Mouse (Mus musculus) heart, postnatal 0 days (tissue): ENCODE results near the gene Atp2c1. TPM values are rescaled to one million over a fixed set of nuclear protein-coding genes. Genes with fewer than 3 reads are reported as not detected.

Source experiments
- ATAC-seq: fragments of 200-750 bp; cut with Nextera tagmentation; 2 replicates; pipeline ENCODE4 v1.8.0; 2017; ENCODE audit warnings: low read depth, moderate number of reproducible peaks, moderate library complexity; ENCODE audit not compliant: insufficient read depth
- DNase-seq: peaks from one replicate; pipeline ENCODE4 v3.0.0-alpha.2; 2016; ENCODE audit warnings: low spot score
- H3K27ac ChIP-seq: fragments of 300-500 bp; sonication (generic); 2 replicates; pipeline ENCODE4 v1.5.1; 2014; ENCODE audit warnings: low read depth, mild to moderate bottlenecking
- H3K27me3 ChIP-seq: fragments of 300-500 bp; sonication (generic); 2 replicates; pipeline ENCODE4 v1.6.1; 2014; ENCODE audit warnings: low read length, mixed read lengths; ENCODE audit not compliant: control insufficient read depth, insufficient read depth
- H3K36me3 ChIP-seq: fragments of 300-500 bp; sonication (generic); replicated peaks from 2 replicates; pipeline ENCODE4 v1.6.1; 2014; ENCODE audit warnings: low read length, mixed read lengths; ENCODE audit not compliant: control insufficient read depth, insufficient read depth
- H3K4me1 ChIP-seq: fragments of 300-500 bp; sonication (generic); 2 replicates; pipeline ENCODE4 v1.6.1; 2014; ENCODE audit warnings: antibody characterized with exemption; ENCODE audit not compliant: control insufficient read depth, insufficient read depth
- H3K4me2 ChIP-seq: fragments of 300-500 bp; sonication (generic); 2 replicates; pipeline ENCODE4 v1.6.1; 2014; ENCODE audit warnings: low read depth, mild to moderate bottlenecking, low read length, moderate library complexity
- H3K4me3 ChIP-seq: fragments of 300-500 bp; sonication (generic); 2 replicates; pipeline ENCODE4 v1.5.1; 2014; ENCODE audit warnings: low read depth, low read length
- H3K9ac ChIP-seq: fragments of 300-500 bp; sonication (generic); replicated peaks from 2 replicates; pipeline ENCODE4 v1.6.1; 2014; ENCODE audit warnings: low read depth, low read length, mixed read lengths
- H3K9me3 ChIP-seq: fragments of 300-500 bp; sonication (generic); replicated peaks from 2 replicates; pipeline ENCODE4 v1.6.1; 2016; ENCODE audit warnings: low read length; ENCODE audit not compliant: control insufficient read depth
- CTCF ChIP-seq: IDR thresholded peaks from 2 replicates; pipeline ENCODE4 v1.5.1; 2016; ENCODE audit warnings: antibody characterized with exemption, control low read depth, low read depth
- EP300 ChIP-seq: IDR thresholded peaks from 2 replicates; pipeline ENCODE4 v1.6.1; 2016; ENCODE audit warnings: antibody characterized with exemption, low read depth
- WGBS: fragments of 180-500 bp; shearing (Covaris S2); extraction: QIAGEN DNeasy Blood & Tissue Kit; methylation state at CpG from one replicate; pipeline ENCODE4 v1.1.7; 2014; 5-methylcytosine and 5-hydroxymethylcytosine counted together
- polyA plus RNA-seq: library from polyadenylated mRNA; unstranded; fragments of >200 nt; fragmentation: Nextera tagmentation; extraction: Ambion mirVana; gene quantifications from 2 replicates; pipeline ENCODE4 v1.2.1, GENCODE M21; 2015
- total RNA-seq: library from RNA; depleted of rRNA; stranded (reverse); fragments of >200 nt; gene quantifications from 2 replicates; pipeline ENCODE4 v1.2.3, GENCODE M21; 2014; ENCODE audit warnings: low replicate concordance

Atp2c1 gene
- total and polyA plus RNA-seq, 2 experiments from 2014 or later: 25.1 to 72.2 TPM

DNA sequence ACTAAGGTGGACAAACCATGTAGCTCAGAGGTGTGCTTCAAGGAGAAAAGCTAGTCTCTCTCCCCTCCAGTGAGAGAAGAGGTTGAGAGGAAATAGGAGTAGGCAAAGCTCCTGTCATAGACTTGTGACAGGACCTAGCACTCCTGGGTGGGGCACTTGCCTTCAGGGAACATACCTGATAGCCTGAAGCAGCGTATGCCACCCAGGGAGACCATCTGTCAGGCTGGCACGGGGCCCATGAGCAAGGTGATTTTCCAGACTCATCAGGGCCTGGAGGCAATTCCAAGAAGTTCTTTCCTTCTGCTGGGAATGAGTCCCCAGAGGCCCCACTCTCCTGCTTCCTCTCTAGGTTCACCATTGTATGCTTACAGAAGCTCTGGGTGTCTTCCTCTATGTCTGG, 4.1 kb downstream of the Atp2c1 start:
- Histone ChIP-seq H3K4me1 (peaks cover 10% of the 10 kb centered on the region), H3K36me3 (no peaks in the 10 kb centered on the region), H3K27me3 (no peaks in the 10 kb centered on the region), H3K9ac (no peak overlapping the region), H3K4me3 (no peak overlapping the region), H3K4me2 (no peak overlapping the region), H3K27ac (no peak overlapping the region), H3K9me3 (no peaks in the 10 kb centered on the region)
- TF ChIP-seq EP300 (no peak), CTCF (no peak)
- 63% methylated on average over 2 of the region's 2 CpGs for WGBS
- DNase-seq (no peak), ATAC-seq (no peak)

DNA sequence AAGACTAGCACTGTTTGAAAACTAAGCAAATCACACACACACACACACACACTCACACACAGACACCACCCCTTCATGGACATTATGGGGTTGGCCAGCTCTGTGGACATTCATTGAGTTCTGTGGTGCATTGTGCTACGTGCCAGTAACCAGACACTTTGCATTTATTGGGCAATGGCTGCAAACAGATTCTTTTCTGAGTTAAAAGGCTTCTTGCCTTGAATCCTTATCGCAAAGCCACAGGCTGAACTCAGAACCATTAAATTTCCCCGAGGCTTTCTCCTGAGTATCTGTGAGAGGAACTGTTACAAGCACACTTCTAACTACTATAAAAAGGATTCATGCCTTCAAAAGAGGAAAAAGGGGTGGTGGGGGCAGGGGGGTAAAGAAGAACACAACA, 5.1 kb downstream of the Atp2c1 start:
- Histone ChIP-seq H3K4me3 (no peak overlapping the region), H3K27me3 (no peaks in the 10 kb centered on the region), H3K9me3 (no peaks in the 10 kb centered on the region), H3K4me1 (peaks cover 10% of the 10 kb centered on the region), H3K27ac (0 out of 2 replicates have a peak overlapping the region, but pooled peaks have one; percentile 93), H3K36me3 (no peaks in the 10 kb centered on the region), H3K9ac (no peak overlapping the region), H3K4me2 (no peak overlapping the region)
- ATAC-seq (no peak), DNase-seq (no peak)
- TF ChIP-seq CTCF: no peak
- TF ChIP-seq EP300: no peak
- 54% methylated on average over 3 of the region's 3 CpGs for WGBS

DNA sequence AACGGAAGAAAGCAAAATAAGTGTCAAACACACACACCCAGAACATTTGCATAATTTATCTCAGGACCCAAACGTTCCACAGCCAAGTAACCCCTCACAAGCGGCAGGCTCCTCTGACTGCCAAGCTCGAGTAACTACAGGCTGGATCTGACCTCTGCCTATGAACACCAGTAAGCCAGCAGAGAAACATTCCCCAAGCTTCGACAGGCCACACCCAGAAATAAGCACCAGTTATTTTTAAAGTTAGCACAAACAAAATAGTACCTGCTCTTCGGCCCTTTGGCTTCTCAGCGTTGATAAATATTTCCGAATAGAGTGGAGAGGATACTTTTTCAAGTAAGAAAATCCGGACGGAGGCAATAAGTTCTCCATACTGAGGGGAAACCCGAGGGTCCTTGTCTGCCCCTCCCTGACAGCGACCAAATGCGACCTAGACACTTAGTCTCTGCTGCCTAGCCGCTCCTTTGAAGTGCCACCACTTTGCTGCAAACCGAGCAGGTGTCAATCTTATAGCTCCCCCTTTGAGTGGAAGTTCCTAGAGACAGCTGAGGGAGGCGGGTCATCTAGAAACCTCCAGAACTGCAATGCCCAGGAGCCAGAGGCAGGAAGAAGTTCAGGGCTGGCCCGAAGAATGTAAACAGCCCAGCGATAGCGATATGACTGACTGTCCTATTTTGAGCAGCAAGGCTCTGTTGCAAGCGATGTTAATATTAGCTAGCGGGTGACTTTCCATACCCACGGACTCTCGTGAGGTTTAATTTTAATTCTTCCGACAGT, 6.2 kb downstream of the Atp2c1 start:
- Histone ChIP-seq H3K27ac (peak overlapping the region; percentile 93), H3K4me1 (peaks cover 10% of the 10 kb centered on the region), H3K36me3 (no peaks in the 10 kb centered on the region), H3K27me3 (no peaks in the 10 kb centered on the region), H3K4me3 (peak overlapping the region; percentile 64), H3K9me3 (no peaks in the 10 kb centered on the region), H3K9ac (peak overlapping the region; percentile 67), H3K4me2 (peak overlapping the region; percentile 76)
- TF ChIP-seq EP300: no peak
- TF ChIP-seq CTCF: 0 out of 2 replicates have a peak, but pooled peaks have one; percentile 2
- WGBS: 6% methylated on average over 24 of the region's 24 CpGs
- ATAC-seq (peak; percentile 89), DNase-seq (peak; percentile 84)

- Histone ChIP-seq H3K27me3 (no peaks in the 10 kb centered on the region), H3K4me2 (peak overlapping the region; percentile 76), H3K4me3 (peak overlapping the region; percentile 64), H3K4me1 (peaks cover 10% of the 10 kb centered on the region), H3K9ac (peak overlapping the region; percentile 30; the same call in 1 of the 2 replicates), H3K27ac (no peak overlapping the region), H3K36me3 (no peaks in the 10 kb centered on the region), H3K9me3 (no peaks in the 10 kb centered on the region)
- TF ChIP-seq EP300: no peak
- no peak for TF ChIP-seq CTCF
- no peak for ATAC-seq
- 46% methylated on average over 6 of the region's 6 CpGs for WGBS
- DNase-seq: no peak
Observed at GRCm38 (mm10) chr9:105519278-105519883, 7.7 kb downstream of the Atp2c1 start.

DNA sequence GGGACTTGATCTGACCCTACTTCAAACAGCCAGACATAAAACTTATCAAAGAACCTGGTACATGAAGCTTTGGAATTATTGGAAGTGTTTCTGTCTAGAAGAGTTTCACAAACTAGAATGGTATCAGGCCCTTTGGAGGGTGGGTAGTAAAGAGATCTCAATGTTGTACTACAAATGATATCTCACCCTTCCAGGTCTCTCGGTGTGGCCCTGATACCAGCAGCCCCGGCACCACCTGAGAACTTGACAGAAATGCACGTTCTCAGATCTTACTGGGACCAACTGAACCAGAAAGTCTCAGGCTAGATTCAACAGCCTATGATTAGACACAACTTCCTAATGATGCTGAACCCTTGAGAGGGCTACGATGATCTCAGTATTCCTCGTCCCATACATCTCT, 23.4 kb downstream of the Atp2c1 start:
- no peak overlapping the region for H3K4me3 ChIP-seq
- no peaks in the 10 kb centered on the region for H3K4me1 ChIP-seq
- H3K9ac ChIP-seq: no peak overlapping the region
- WGBS: 82% methylated on average over 5 of the region's 5 CpGs
- no peak overlapping the region for H3K27ac ChIP-seq
- DNase-seq (no peak), ATAC-seq (no peak)
- H3K9me3 ChIP-seq: no peaks in the 10 kb centered on the region
- no peaks in the 10 kb centered on the region for H3K27me3 ChIP-seq
- no peaks in the 10 kb centered on the region for H3K36me3 ChIP-seq
- no peak overlapping the region for H3K4me2 ChIP-seq
- TF ChIP-seq EP300 (no peak), CTCF (no peak)
